Mouse (Mus musculus) testis, adult 2 months (tissue): ENCODE measurements around the gene Srgap1.

Experiments
- CTCF ChIP-seq: fragments of 200-500 bp; IDR thresholded peaks from 2 replicates; pipeline ENCODE4 v1.5.1; 2012; ENCODE audit warnings: low read depth, mild to moderate bottlenecking, inconsistent platforms, low read length, moderate library complexity; ENCODE audit not compliant: control insufficient read depth, insufficient read depth, insufficient replicate concordance
- POLR2A ChIP-seq: fragments of 200-500 bp; IDR thresholded peaks from 2 replicates; pipeline ENCODE4 v1.6.1; 2012; ENCODE audit warnings: low read depth, mild to moderate bottlenecking, inconsistent platforms, low read length, moderate library complexity; ENCODE audit not compliant: control insufficient read depth

DNA sequence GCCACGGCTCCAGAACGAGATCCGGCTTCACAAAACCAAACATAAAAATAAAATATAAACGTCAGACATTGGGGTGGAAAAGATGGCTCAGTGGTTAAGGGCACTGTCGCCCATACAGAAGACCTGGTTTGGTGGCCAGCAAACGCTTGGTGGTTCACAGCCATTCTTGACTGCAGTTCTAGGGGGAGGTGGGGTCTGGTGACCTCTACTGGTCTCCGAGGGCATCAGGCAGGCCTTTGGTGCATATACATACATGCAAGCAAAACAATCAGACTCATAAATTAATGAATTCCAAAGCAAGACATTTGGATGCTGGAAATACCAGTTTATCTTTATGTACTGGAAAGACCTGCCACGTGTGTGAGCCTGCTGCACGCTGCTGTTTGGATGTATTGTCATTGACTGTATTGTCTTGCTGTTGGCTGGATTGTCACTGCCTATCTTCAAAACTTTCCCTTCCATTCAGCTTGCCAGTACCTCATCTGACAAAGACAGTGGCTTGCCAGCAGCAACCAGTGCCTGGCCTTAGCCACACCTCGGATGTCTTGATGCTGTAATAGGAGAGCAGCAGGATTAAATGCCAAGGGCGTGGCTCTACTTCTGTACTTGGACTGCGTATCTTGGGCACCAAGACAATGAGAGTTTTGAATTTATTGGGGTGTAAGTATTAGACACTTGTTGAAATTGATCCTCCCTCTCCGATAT is 282.5 kb downstream of the Srgap1 start:
- TF ChIP-seq POLR2A, result no peak
- no peak for TF ChIP-seq CTCF
